Mouse (Mus musculus) E14TG2a.4 (cell line): ENCODE measurements around the gene Vnn3.

Experiments used
- H3K27me3 ChIP-seq: 2 replicates; pipeline ENCODE4 v1.6.1; 2014; ENCODE audit warnings: low read length, control low read depth; ENCODE audit not compliant: insufficient read depth
- H3K36me3 ChIP-seq: 2 replicates; pipeline ENCODE4 v1.6.1; 2014; ENCODE audit warnings: low read length, control low read depth; ENCODE audit not compliant: insufficient read depth
- H3K4me1 ChIP-seq: replicated peaks from 2 replicates; pipeline ENCODE4 v1.6.1; 2014; ENCODE audit warnings: low read depth, low read length, control low read depth
- H3K4me3 ChIP-seq: replicated peaks from 2 replicates; pipeline ENCODE4 v1.5.1; 2014; ENCODE audit warnings: mild to moderate bottlenecking, low read length
- H3K9me3 ChIP-seq: 2 replicates; pipeline ENCODE4 v1.6.1; 2014; ENCODE audit warnings: low read length, control low read depth
- CTCF ChIP-seq: conservative IDR thresholded peaks from 2 replicates; pipeline ENCODE4 v1.5.1; 2014; ENCODE audit warnings: low read length
- NANOG ChIP-seq: IDR thresholded peaks from 2 replicates; pipeline ENCODE4 v1.6.1; 2014; ENCODE audit warnings: borderline replicate concordance, low read length, mixed read lengths
- POU5F1 ChIP-seq: IDR thresholded peaks from 2 replicates; pipeline ENCODE4 v1.6.1; 2014; ENCODE audit warnings: low read length, borderline replicate concordance

The Vnn3 gene

DNA sequence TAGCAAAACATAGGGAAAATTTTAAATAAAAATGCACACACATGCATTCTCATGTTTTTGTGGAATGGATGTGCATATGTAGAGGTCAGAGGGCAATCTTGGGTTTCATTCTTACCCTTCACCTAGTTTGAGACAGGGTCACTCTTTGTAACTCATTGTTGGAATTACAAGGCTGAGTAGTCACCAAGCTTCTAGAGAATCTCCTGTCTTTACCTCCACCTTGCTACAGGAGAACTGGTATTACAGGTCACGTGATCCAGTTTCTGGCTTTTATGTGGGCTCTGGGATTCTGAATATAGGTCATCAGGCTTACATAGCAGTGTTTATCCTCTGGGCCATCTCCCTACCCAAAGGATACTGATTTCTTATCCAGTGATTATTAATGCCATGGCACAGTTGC, 54.4 kb downstream of the Vnn3 start:
- H3K4me3 ChIP-seq = no peak overlapping the region
- TF ChIP-seq NANOG (no peak), CTCF (no peak), POU5F1 (no peak)
- H3K9me3 ChIP-seq = peaks cover 12% of the 10 kb centered on the region; the same call in 1 of the 2 replicates
- no peaks in the 10 kb centered on the region for H3K4me1 ChIP-seq
- no peaks in the 10 kb centered on the region for H3K36me3 ChIP-seq
- no peaks in the 10 kb centered on the region for H3K27me3 ChIP-seq
